Mouse (Mus musculus): ENCODE measurements around the gene Hdc. TPM values are rescaled to one million over a fixed set of nuclear protein-coding genes. Genes with fewer than 3 reads are reported as not detected.
A peak's percentile ranks its signal among the peaks of the same experiment; 100 is the strongest.
"Not testable (repeated sequence)": the region's sequence is repeated elsewhere in the genome, so short reads cannot be mapped to it uniquely, and the experiment has no call there.

Hdc gene
- total RNA-seq (2021) = 1 to 10 TPM in 1 of 2 experiments, under 1 TPM in 1; 0.55 to 1.1 TPM

- DNase-seq (ENCODE audit: low spot score in 2 of 2) = no peak
- intact Hi-C loops (cut with DNase I) = no loop called here
Measured at GRCm38 (mm10) chr2:126619249-126619704, at the start of gene Hdc. Gene Hdc (minus strand): TSS chr2:126619299.

- DNase-seq (ENCODE audit: low spot score in 2 of 2) = no peak
- intact Hi-C loops (cut with DNase I) = no loop called here
Measured at GRCm38 (mm10) chr2:126668621-126669252, 49.6 kb upstream of the Hdc start.

GRCm38 (mm10) chr2:126665984-126666383 lies 46.9 kb upstream of the Hdc start:
- intact Hi-C loops (cut with DNase I) = no loop called here
- no peak for DNase-seq (ENCODE audit: low spot score in 2 of 2)

- peak in 1 of 2 experiments; percentile 35 for DNase-seq (ENCODE audit: low spot score in 2 of 2)
- intact Hi-C loops (cut with DNase I) = loop anchor here (2.0 kb wide), 1 partner anchor 65 kb away; no protein-coding TSS in a partner anchor
Measured at GRCm38 (mm10) chr2:126663481-126663880, 44.4 kb upstream of the Hdc start.

- no peak for DNase-seq (ENCODE audit: low spot score in 2 of 2)
- intact Hi-C loops (cut with DNase I) = no loop called here
Measured at GRCm38 (mm10) chr2:126652929-126653328, 33.8 kb upstream of the Hdc start.

GRCm38 (mm10) chr2:126647762-126648161 lies 28.7 kb upstream of the Hdc start:
- intact Hi-C loops (cut with DNase I) = no loop called here
- DNase-seq (ENCODE audit: low spot score in 2 of 2) = no peak

GRCm38 (mm10) chr2:126646461-126646860 lies 27.4 kb upstream of the Hdc start:
- no peak for DNase-seq (ENCODE audit: low spot score in 2 of 2)
- intact Hi-C loops (cut with DNase I) = no loop called here

- no peak for DNase-seq (ENCODE audit: low spot score in 2 of 2)
- intact Hi-C loops (cut with DNase I) = no loop called here
Measured at GRCm38 (mm10) chr2:126644768-126645167, 25.7 kb upstream of the Hdc start.

- intact Hi-C loops (cut with DNase I) = no loop called here
- no peak for DNase-seq (ENCODE audit: low spot score in 2 of 2)
Measured at GRCm38 (mm10) chr2:126640298-126640697, 21.2 kb upstream of the Hdc start.

GRCm38 (mm10) chr2:126635939-126636823 lies 17.1 kb upstream of the Hdc start:
- intact Hi-C loops (cut with DNase I) = no loop called here
- no peak for DNase-seq (ENCODE audit: low spot score in 2 of 2)

- no peak for DNase-seq (ENCODE audit: low spot score in 2 of 2)
- intact Hi-C loops (cut with DNase I) = no loop called here
Measured at GRCm38 (mm10) chr2:126633165-126633564, 14.1 kb upstream of the Hdc start.

- intact Hi-C loops (cut with DNase I) = no loop called here
Measured at GRCm38 (mm10) chr2:126628455-126628995, 9.4 kb upstream of the Hdc start.

GRCm38 (mm10) chr2:126623138-126623537 lies 4.0 kb upstream of the Hdc start:
- DNase-seq (ENCODE audit: low spot score in 2 of 2) = no peak
- intact Hi-C loops (cut with DNase I) = no loop called here

More at GRCm38 (mm10) chr2:126628455-126628995, 9.4 kb upstream of the Hdc start:
- no peak for DNase-seq (ENCODE audit: low spot score in 2 of 2)

GRCm38 (mm10) chr2:126622455-126622854 lies 3.4 kb upstream of the Hdc start:
- DNase-seq (ENCODE audit: low spot score in 2 of 2) = no peak
- intact Hi-C loops (cut with DNase I) = no loop called here

- intact Hi-C loops (cut with DNase I) = no loop called here
- no peak for DNase-seq (ENCODE audit: low spot score in 2 of 2)
Measured at GRCm38 (mm10) chr2:126618470-126619179, 474 bp downstream of the Hdc start.

- no peak for DNase-seq (ENCODE audit: low spot score in 2 of 2)
- intact Hi-C loops (cut with DNase I) = no loop called here
Measured at GRCm38 (mm10) chr2:126615355-126615754, 3.7 kb downstream of the Hdc start.

GRCm38 (mm10) chr2:126609600-126609999 lies 9.5 kb downstream of the Hdc start:
- DNase-seq (ENCODE audit: low spot score in 2 of 2); intact Hi-C loops (cut with DNase I): not testable (repeated sequence)

GRCm38 (mm10) chr2:126607553-126608203 lies 11.4 kb downstream of the Hdc start:
- intact Hi-C loops (cut with DNase I) = no loop called here
- DNase-seq (ENCODE audit: low spot score in 2 of 2) = no peak

GRCm38 (mm10) chr2:126606688-126607062 lies 12.4 kb downstream of the Hdc start:
- no peak for DNase-seq (ENCODE audit: low spot score in 2 of 2)
- intact Hi-C loops (cut with DNase I) = no loop called here

Data from left cerebral cortex, postnatal 25 days (tissue).